Mouse (Mus musculus) erythroblast, embryonic 14.5 days (primary cell): ENCODE measurements around the gene Ifit1.

Experiments used
- GATA1 ChIP-seq: IDR thresholded peaks from 2 replicates; pipeline ENCODE4 v1.6.1; 2012; ENCODE audit warnings: low read length, inconsistent platforms, mixed read lengths
- TAL1 ChIP-seq: IDR thresholded peaks from 3 replicates; pipeline ENCODE4 v1.6.1; 2012; ENCODE audit warnings: low read length, inconsistent platforms, mixed read lengths

- TF ChIP-seq GATA1 (no peak), TAL1 (no peak)
Measured at GRCm38 (mm10) chr19:34662740-34663139, 22.1 kb downstream of the Ifit1 start.
